Mouse (Mus musculus): ENCODE measurements at regions not wholly inside any gene's neighbourhood (a gene's known extent, or its start where the extent isn't known, plus 50 kb on each side); places are given as distances from the start of the nearest gene placed in this dataset.

- H3K27ac ChIP-seq (replicated peaks; ENCODE audit: low read depth, low read length) = no peak overlapping the region
- no peaks in the 10 kb centered on the region for H3K27me3 ChIP-seq (ENCODE audit: control insufficient read depth, insufficient read depth, low read length)
- no peak overlapping the region for H3K9ac ChIP-seq (ENCODE audit: low read depth, low read length, severe bottlenecking)
- no peaks in the 10 kb centered on the region for H3K9me3 ChIP-seq (ENCODE audit: control insufficient read depth, low read length)
- H3K4me3 ChIP-seq (replicated peaks; ENCODE audit: low read length) = no peak overlapping the region
- H3K4me2 ChIP-seq (replicated peaks; ENCODE audit: low read depth, low read length, severe bottlenecking) = no peak overlapping the region
- ATAC-seq (ENCODE audit: low FRiP score, low read depth) (peak; percentile 55; the same call in 1 of the 2 replicates), DNase-seq (ENCODE audit: low spot score) (peak; percentile 41)
- H3K4me1 ChIP-seq (ENCODE audit: control insufficient read depth, insufficient read depth, low read length) = peaks cover 7% of the 10 kb centered on the region
- WGBS = 21% methylated on average over 15 of the region's 16 CpGs
- H3K36me3 ChIP-seq (ENCODE audit: control insufficient read depth, insufficient read depth, low read length) = no peaks in the 10 kb centered on the region
- no peak for TF ChIP-seq POLR2A (IDR thresholded peaks at IDR 0.05; ENCODE audit: borderline replicate concordance, extremely low read depth, insufficient read depth, insufficient read length)
These were observed 139.0 kb downstream of the En1 start for GRCm38 (mm10) chr1:120741091-120741740.

DNA sequence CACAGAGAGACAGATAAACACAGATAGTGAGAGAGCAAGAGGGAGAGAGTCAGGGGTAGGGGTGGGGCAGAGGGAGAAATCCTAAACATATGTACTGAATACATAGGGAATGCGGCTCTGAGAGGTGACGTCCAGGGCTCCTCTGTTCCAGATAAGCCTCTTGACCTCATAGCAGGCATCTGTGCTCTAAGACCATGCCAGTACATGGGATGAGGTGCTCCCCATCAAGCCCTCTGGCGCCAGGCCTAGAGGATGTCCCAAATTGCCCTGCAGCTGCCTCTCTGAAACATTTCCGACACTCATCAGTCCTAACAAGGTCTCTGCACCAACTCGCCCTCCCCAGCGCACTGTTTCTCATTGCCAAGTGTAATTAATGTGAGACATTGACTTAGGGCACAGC is 146.7 kb downstream of the En1 start:
- no peak for DNase-seq (ENCODE audit: low spot score)
- Histone ChIP-seq H3K4me3 (replicated peaks; ENCODE audit: low read length) (no peak overlapping the region), H3K9ac (ENCODE audit: low read depth, low read length, severe bottlenecking) (no peak overlapping the region), H3K36me3 (ENCODE audit: control insufficient read depth, insufficient read depth, low read length) (no peaks in the 10 kb centered on the region), H3K27me3 (ENCODE audit: control insufficient read depth, insufficient read depth, low read length) (no peaks in the 10 kb centered on the region), H3K9me3 (ENCODE audit: control insufficient read depth, low read length) (no peaks in the 10 kb centered on the region), H3K4me2 (replicated peaks; ENCODE audit: low read depth, low read length, severe bottlenecking) (no peak overlapping the region), H3K27ac (replicated peaks; ENCODE audit: low read depth, low read length) (no peak overlapping the region), H3K4me1 (ENCODE audit: control insufficient read depth, insufficient read depth, low read length) (peaks cover 9% of the 10 kb centered on the region)
- ATAC-seq (ENCODE audit: low FRiP score, low read depth) = no peak
- WGBS = 48% methylated on average over 6 of the region's 6 CpGs
- TF ChIP-seq POLR2A (IDR thresholded peaks at IDR 0.05; ENCODE audit: borderline replicate concordance, extremely low read depth, insufficient read depth, insufficient read length) = no peak

- DNase-seq (ENCODE audit: low spot score) = no peak
- TF ChIP-seq POLR2A (IDR thresholded peaks at IDR 0.05; ENCODE audit: borderline replicate concordance, extremely low read depth, insufficient read depth, insufficient read length) = no peak
- H3K4me1 ChIP-seq (ENCODE audit: control insufficient read depth, insufficient read depth, low read length) = peaks cover 29% of the 10 kb centered on the region
- WGBS = 84% methylated on average over 1 of the region's 1 CpGs
- no peaks in the 10 kb centered on the region for H3K9me3 ChIP-seq (ENCODE audit: control insufficient read depth, low read length)
- H3K27ac ChIP-seq (replicated peaks; ENCODE audit: low read depth, low read length) = 0 out of 2 replicates have a peak overlapping the region, but pooled peaks have one; percentile 14
- H3K4me3 ChIP-seq (replicated peaks; ENCODE audit: low read length) = no peak overlapping the region
- H3K27me3 ChIP-seq (ENCODE audit: control insufficient read depth, insufficient read depth, low read length) = no peaks in the 10 kb centered on the region
- H3K9ac ChIP-seq (ENCODE audit: low read depth, low read length, severe bottlenecking) = no peak overlapping the region
- no peak for ATAC-seq (ENCODE audit: low FRiP score, low read depth)
- no peaks in the 10 kb centered on the region for H3K36me3 ChIP-seq (ENCODE audit: control insufficient read depth, insufficient read depth, low read length)
- H3K4me2 ChIP-seq (replicated peaks; ENCODE audit: low read depth, low read length, severe bottlenecking) = no peak overlapping the region
These were observed 151.2 kb downstream of the En1 start for GRCm38 (mm10) chr1:120753406-120753805.

DNA sequence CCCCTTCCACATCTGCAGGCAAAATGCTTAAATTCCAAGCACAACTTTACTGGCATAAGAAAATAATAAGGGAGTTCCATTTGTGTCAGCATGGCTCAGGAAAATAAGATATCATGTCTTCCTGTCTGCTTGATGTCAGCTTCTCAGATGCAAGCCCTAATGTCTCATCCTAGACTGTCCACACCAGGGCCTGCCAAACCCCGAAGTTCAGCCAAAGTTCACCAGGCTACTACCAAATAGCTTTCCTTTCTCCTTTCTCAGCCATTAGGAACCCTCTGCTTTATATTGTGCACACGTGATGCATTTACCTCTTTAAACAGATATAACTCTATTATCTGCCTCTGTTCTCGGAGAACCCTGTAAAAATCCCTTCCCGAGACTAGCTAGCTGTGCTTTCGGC is 152.1 kb downstream of the En1 start:
- no peak overlapping the region for H3K4me3 ChIP-seq (replicated peaks; ENCODE audit: low read length)
- H3K27ac ChIP-seq (replicated peaks; ENCODE audit: low read depth, low read length) = no peak overlapping the region
- H3K9ac ChIP-seq (ENCODE audit: low read depth, low read length, severe bottlenecking) = no peak overlapping the region
- DNase-seq (ENCODE audit: low spot score) (peak; percentile 79), ATAC-seq (ENCODE audit: low FRiP score, low read depth) (peak; percentile 21; the same call in 1 of the 2 replicates)
- peaks cover 28% of the 10 kb centered on the region for H3K4me1 ChIP-seq (ENCODE audit: control insufficient read depth, insufficient read depth, low read length)
- no peak for TF ChIP-seq POLR2A (IDR thresholded peaks at IDR 0.05; ENCODE audit: borderline replicate concordance, extremely low read depth, insufficient read depth, insufficient read length)
- no peak overlapping the region for H3K4me2 ChIP-seq (replicated peaks; ENCODE audit: low read depth, low read length, severe bottlenecking)
- no peaks in the 10 kb centered on the region for H3K27me3 ChIP-seq (ENCODE audit: control insufficient read depth, insufficient read depth, low read length)
- 60% methylated on average over 5 of the region's 5 CpGs for WGBS
- no peaks in the 10 kb centered on the region for H3K36me3 ChIP-seq (ENCODE audit: control insufficient read depth, insufficient read depth, low read length)
- H3K9me3 ChIP-seq (ENCODE audit: control insufficient read depth, low read length) = no peaks in the 10 kb centered on the region

DNA sequence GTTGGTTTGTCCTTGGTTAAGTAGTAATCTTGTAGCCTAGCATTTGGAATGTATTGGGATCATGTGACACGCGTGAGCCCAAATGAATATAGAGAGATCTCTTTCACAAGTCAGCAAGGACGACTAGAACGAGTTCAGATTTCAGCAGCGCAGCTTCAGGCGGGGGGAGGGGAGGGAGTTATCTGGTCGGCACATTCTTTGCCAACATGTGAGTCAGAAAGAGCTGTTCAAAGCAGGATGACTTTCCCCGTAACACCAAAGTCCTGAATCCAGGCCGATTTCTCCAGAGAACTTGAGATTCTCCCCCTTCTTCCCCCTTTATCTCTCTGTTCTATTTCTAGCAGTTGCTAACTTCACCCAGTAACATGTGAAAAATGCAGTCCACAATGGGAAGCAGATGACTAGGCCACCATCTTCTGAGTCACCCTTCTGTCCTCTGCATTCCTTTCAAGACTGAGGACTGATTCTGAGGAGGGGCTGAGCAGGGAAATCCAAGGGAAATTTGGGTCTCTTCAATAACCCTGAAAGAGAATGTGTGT is 155.1 kb downstream of the En1 start:
- Histone ChIP-seq H3K4me1 (ENCODE audit: control insufficient read depth, insufficient read depth, low read length) (peaks cover 36% of the 10 kb centered on the region), H3K9ac (ENCODE audit: low read depth, low read length, severe bottlenecking) (no peak overlapping the region)
- ATAC-seq (ENCODE audit: low FRiP score, low read depth) = peak; percentile 51; the same call in 1 of the 2 replicates

More for the DNA sequence above, 155.1 kb downstream of the En1 start:
- Histone ChIP-seq H3K4me2 (replicated peaks; ENCODE audit: low read depth, low read length, severe bottlenecking) (no peak overlapping the region), H3K9me3 (ENCODE audit: control insufficient read depth, low read length) (no peaks in the 10 kb centered on the region), H3K4me3 (replicated peaks; ENCODE audit: low read length) (no peak overlapping the region), H3K27me3 (ENCODE audit: control insufficient read depth, insufficient read depth, low read length) (no peaks in the 10 kb centered on the region), H3K36me3 (ENCODE audit: control insufficient read depth, insufficient read depth, low read length) (no peaks in the 10 kb centered on the region), H3K27ac (replicated peaks; ENCODE audit: low read depth, low read length) (no peak overlapping the region; the same call in 1 of the 2 replicates)
- TF ChIP-seq POLR2A (IDR thresholded peaks at IDR 0.05; ENCODE audit: borderline replicate concordance, extremely low read depth, insufficient read depth, insufficient read length) = no peak
- peak; percentile 73 for DNase-seq (ENCODE audit: low spot score)
- WGBS = 26% methylated on average over 9 of the region's 9 CpGs
